Mouse (Mus musculus) hindbrain, postnatal 0 days (tissue): ENCODE measurements around the gene Ccdc194. TPM values are rescaled to one million over a fixed set of nuclear protein-coding genes. Genes with fewer than 3 reads are reported as not detected.

ENCODE experiments used
- ATAC-seq: fragments of 200-750 bp; cut with Nextera tagmentation; 2 replicates; pipeline ENCODE4 v1.8.0; 2017; ENCODE audit warnings: mild to moderate bottlenecking, moderate TSS enrichment, moderate library complexity
- DNase-seq: peaks from one replicate; pipeline ENCODE4 v3.0.0-alpha.2; 2015; ENCODE audit warnings: low spot score
- H3K27ac ChIP-seq: fragments of 300-500 bp; sonication (generic); 2 replicates; pipeline ENCODE4 v1.5.1; 2014; ENCODE audit warnings: mild to moderate bottlenecking
- H3K27me3 ChIP-seq: fragments of 300-500 bp; sonication (generic); 2 replicates; pipeline ENCODE4 v1.6.1; 2014; ENCODE audit warnings: low read length, mixed read lengths; ENCODE audit not compliant: insufficient read depth
- H3K36me3 ChIP-seq: fragments of 300-500 bp; sonication (generic); 2 replicates; pipeline ENCODE4 v1.6.1; 2014; ENCODE audit warnings: low read length, mixed read lengths; ENCODE audit not compliant: insufficient read depth
- H3K4me1 ChIP-seq: fragments of 300-500 bp; sonication (generic); 2 replicates; pipeline ENCODE4 v1.6.1; 2014; ENCODE audit warnings: antibody characterized with exemption, low read length, mixed read lengths; ENCODE audit not compliant: insufficient read depth
- H3K4me2 ChIP-seq: fragments of 300-500 bp; sonication (generic); 2 replicates; pipeline ENCODE4 v1.6.1; 2014; ENCODE audit warnings: low read depth, mild to moderate bottlenecking, low read length, moderate library complexity, mixed read lengths
- H3K4me3 ChIP-seq: fragments of 300-500 bp; sonication (generic); 2 replicates; pipeline ENCODE4 v1.5.1; 2014; ENCODE audit warnings: low read length
- H3K9ac ChIP-seq: fragments of 300-500 bp; sonication (generic); replicated peaks from 2 replicates; pipeline ENCODE4 v1.6.1; 2014; ENCODE audit warnings: mild to moderate bottlenecking, low read length, moderate library complexity, mixed read lengths
- H3K9me3 ChIP-seq: fragments of 300-500 bp; sonication (generic); 2 replicates; pipeline ENCODE4 v1.6.1; 2016; ENCODE audit warnings: low read length, mixed read lengths
- CTCF ChIP-seq: IDR thresholded peaks from 2 replicates; pipeline ENCODE4 v1.5.1; 2016; ENCODE audit warnings: antibody characterized with exemption, control low read depth, low read depth
- WGBS: fragments of 180-500 bp; shearing (Covaris S2); extraction: QIAGEN DNeasy Blood & Tissue Kit; methylation state at CpG from one replicate; pipeline ENCODE4 v1.1.7; 2014; 5-methylcytosine and 5-hydroxymethylcytosine counted together
- polyA plus RNA-seq: library from polyadenylated mRNA; unstranded; fragments of >200 nt; fragmentation: Nextera tagmentation; extraction: Ambion mirVana; gene quantifications from 2 replicates; pipeline ENCODE4 v1.2.1, GENCODE M21; 2015
- total RNA-seq: library from RNA; depleted of rRNA; stranded (reverse); fragments of >200 nt; gene quantifications from 2 replicates; pipeline ENCODE4 v1.2.3, GENCODE M21; 2014

Ccdc194 gene
- total and polyA plus RNA-seq, 2 experiments from 2014 or later: 0.13 TPM; not detected in 1

GRCm38 (mm10) chr8:71515043-71515442, 10.5 kb downstream of the Ccdc194 start:
- Histone ChIP-seq H3K27ac (no peak overlapping the region), H3K4me3 (no peak overlapping the region), H3K4me1 (no peaks in the 10 kb centered on the region), H3K9ac (no peak overlapping the region), H3K9me3 (no peaks in the 10 kb centered on the region), H3K4me2 (no peak overlapping the region), H3K27me3 (peaks cover 2% of the 10 kb centered on the region; the same call in 1 of the 2 replicates), H3K36me3 (no peaks in the 10 kb centered on the region)
- 73% methylated on average over 5 of the region's 5 CpGs for WGBS
- DNase-seq (no peak), ATAC-seq (no peak)
- no peak for TF ChIP-seq CTCF

GRCm38 (mm10) chr8:71513018-71513754, 12.3 kb downstream of the Ccdc194 start:
- H3K36me3 ChIP-seq: no peaks in the 10 kb centered on the region
- H3K4me3 ChIP-seq: no peak overlapping the region
- H3K4me1 ChIP-seq: 0 out of 2 replicates have a peak, but pooled peaks cover under 1% of the 10 kb centered on the region
- ATAC-seq: no peak
- H3K27ac ChIP-seq: no peak overlapping the region
- TF ChIP-seq CTCF: no peak
- peaks cover 10% of the 10 kb centered on the region for H3K27me3 ChIP-seq
- WGBS: 78% methylated on average over 14 of the region's 15 CpGs
- no peaks in the 10 kb centered on the region for H3K9me3 ChIP-seq
- no peak for DNase-seq
- no peak overlapping the region for H3K4me2 ChIP-seq
- no peak overlapping the region for H3K9ac ChIP-seq

DNA sequence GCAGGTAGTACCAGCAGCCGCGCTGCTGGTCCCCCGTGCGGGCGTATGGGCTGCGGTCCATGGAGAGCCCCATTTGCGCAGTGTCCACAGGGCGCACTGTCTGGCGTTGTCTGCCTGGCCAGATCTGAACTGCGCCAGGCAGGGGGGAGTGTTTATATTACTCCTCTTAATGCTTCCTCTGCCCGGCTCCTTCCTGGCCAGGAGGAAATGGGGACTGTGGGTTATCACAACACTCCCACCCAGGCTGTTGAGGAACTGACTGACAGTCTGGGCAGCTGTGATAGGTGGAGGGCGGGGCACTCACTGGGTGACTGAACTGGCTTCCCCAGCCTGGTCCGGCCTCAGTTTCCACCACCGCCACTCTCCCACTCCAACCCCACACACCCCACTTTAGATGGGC, 13.9 kb downstream of the Ccdc194 start, which contains the start of gene Plvap:
Plvap (minus strand) TSS at position 109 of the 400 bp plus-strand sequence.
- no peaks in the 10 kb centered on the region for H3K9me3 ChIP-seq
- H3K4me1 ChIP-seq: 0 out of 2 replicates have a peak, but pooled peaks cover 5% of the 10 kb centered on the region
- no peak within 1 kb of the TSS for H3K27ac ChIP-seq
- WGBS: 69% methylated on average over 14 of the region's 14 CpGs
- ATAC-seq: no peak
- no peak within 1 kb of the TSS for H3K4me3 ChIP-seq
- TF ChIP-seq CTCF: no peak
- H3K27me3 ChIP-seq: peaks cover 20% of the 10 kb centered on the region
- no peaks in the 10 kb centered on the region for H3K36me3 ChIP-seq
- no peak within 1 kb of the TSS for H3K4me2 ChIP-seq
- no peak within 1 kb of the TSS for H3K9ac ChIP-seq
- no peak for DNase-seq

DNA sequence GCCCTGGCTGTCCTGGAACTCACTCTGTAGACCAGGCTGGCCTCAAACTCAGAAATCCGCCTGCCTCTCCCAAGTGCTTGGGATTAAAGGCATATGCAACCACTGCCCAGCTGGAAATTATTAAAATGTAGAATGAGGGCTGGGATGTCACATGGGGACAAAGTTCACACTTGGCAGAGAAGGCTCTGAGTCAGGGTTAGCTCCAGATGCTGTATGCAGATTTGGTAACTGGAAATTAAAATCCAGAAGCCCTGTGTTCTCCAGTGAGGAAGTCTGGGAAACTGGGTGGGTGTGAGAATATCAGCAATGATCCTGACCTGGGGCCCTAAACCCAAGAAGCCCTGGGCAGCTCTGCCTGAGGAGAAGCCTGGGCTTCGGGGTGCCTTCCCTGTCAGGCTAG, 16.2 kb downstream of the Ccdc194 start:
- H3K27me3 ChIP-seq: peaks cover 27% of the 10 kb centered on the region
- 62% methylated on average over 2 of the region's 2 CpGs for WGBS

GRCm38 (mm10) chr8:71507589-71508104, 17.9 kb downstream of the Ccdc194 start:
- Histone ChIP-seq H3K4me1 (0 out of 2 replicates have a peak, but pooled peaks cover 5% of the 10 kb centered on the region), H3K27me3 (peaks cover 27% of the 10 kb centered on the region), H3K36me3 (no peaks in the 10 kb centered on the region), H3K9ac (peak overlapping the region; percentile 56), H3K9me3 (no peaks in the 10 kb centered on the region), H3K4me3 (peak overlapping the region; percentile 45), H3K4me2 (peak overlapping the region; percentile 68), H3K27ac (no peak overlapping the region)
- TF ChIP-seq CTCF: no peak
- WGBS: under 1% methylated on average over 60 of the region's 61 CpGs
- peak; percentile 93 for DNase-seq
- ATAC-seq: peak; percentile 86

More for the DNA sequence above, 16.2 kb downstream of the Ccdc194 start:
- TF ChIP-seq CTCF: no peak
- no peak overlapping the region for H3K4me3 ChIP-seq
- ATAC-seq: no peak
- 0 out of 2 replicates have a peak, but pooled peaks cover 5% of the 10 kb centered on the region for H3K4me1 ChIP-seq
- H3K9me3 ChIP-seq: no peaks in the 10 kb centered on the region
- DNase-seq: no peak
- H3K9ac ChIP-seq: no peak overlapping the region
- no peaks in the 10 kb centered on the region for H3K36me3 ChIP-seq
- no peak overlapping the region for H3K4me2 ChIP-seq
- no peak overlapping the region for H3K27ac ChIP-seq

DNA sequence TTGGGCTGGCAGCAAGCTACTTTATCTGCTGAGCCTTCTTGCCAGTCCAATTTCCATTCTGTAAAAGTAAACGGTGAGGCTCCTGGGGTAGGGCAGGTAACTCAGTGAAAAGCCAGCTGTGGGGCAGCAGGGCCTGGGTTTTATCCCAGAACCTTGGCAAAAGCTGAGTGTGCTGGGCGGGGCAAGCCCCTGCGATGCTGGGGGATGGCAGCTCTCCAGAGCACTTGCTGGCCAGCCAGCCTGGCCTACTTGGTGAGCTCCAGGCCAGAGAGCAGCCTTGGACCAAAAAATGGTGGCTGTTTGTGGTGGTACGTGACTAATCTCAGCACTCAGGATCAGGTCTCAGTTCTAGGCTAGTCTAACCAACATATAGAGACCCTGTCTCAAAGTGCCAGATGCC, 19.5 kb downstream of the Ccdc194 start:
- H3K4me2 ChIP-seq: no peak overlapping the region
- 0 out of 2 replicates have a peak, but pooled peaks cover 5% of the 10 kb centered on the region for H3K4me1 ChIP-seq
- H3K4me3 ChIP-seq: no peak overlapping the region
- DNase-seq (no peak), ATAC-seq (no peak)
- WGBS: 70% methylated on average over 4 of the region's 4 CpGs
- no peak for TF ChIP-seq CTCF
- peaks cover 27% of the 10 kb centered on the region for H3K27me3 ChIP-seq
- H3K36me3 ChIP-seq: no peaks in the 10 kb centered on the region
- no peak overlapping the region for H3K27ac ChIP-seq
- no peaks in the 10 kb centered on the region for H3K9me3 ChIP-seq
- H3K9ac ChIP-seq: no peak overlapping the region

GRCm38 (mm10) chr8:71505326-71505725, 20.2 kb downstream of the Ccdc194 start:
- TF ChIP-seq CTCF: no peak
- no peak overlapping the region for H3K27ac ChIP-seq
- H3K9ac ChIP-seq: no peak overlapping the region
- no peak overlapping the region for H3K4me2 ChIP-seq
- peaks cover 27% of the 10 kb centered on the region for H3K27me3 ChIP-seq
- no peak overlapping the region for H3K4me3 ChIP-seq
- ATAC-seq: no peak
- H3K4me1 ChIP-seq: 0 out of 2 replicates have a peak, but pooled peaks cover 5% of the 10 kb centered on the region
- 96% methylated on average over 4 of the region's 4 CpGs for WGBS
- H3K36me3 ChIP-seq: no peaks in the 10 kb centered on the region
- H3K9me3 ChIP-seq: no peaks in the 10 kb centered on the region
- no peak for DNase-seq
